Mouse (Mus musculus) midbrain, postnatal 0 days (tissue): ENCODE data around the gene Uqcrfs1. TPM values are rescaled to one million over a fixed set of nuclear protein-coding genes. Genes with fewer than 3 reads are reported as not detected.

Experiments used
- ATAC-seq: fragments of 200-750 bp; cut with Nextera tagmentation; 2 replicates; pipeline ENCODE4 v1.8.0; 2017; ENCODE audit warnings: moderate number of reproducible peaks, mild to moderate bottlenecking, moderate TSS enrichment, moderate library complexity; ENCODE audit not compliant: low FRiP score
- DNase-seq: peaks from one replicate; pipeline ENCODE4 v3.0.0-alpha.2; 2015; ENCODE audit warnings: low spot score
- H3K27ac ChIP-seq: fragments of 300-500 bp; sonication (generic); 2 replicates; pipeline ENCODE4 v1.5.1; 2014; ENCODE audit warnings: low read depth, mild to moderate bottlenecking, low read length, mixed read lengths
- H3K27me3 ChIP-seq: fragments of 300-500 bp; sonication (generic); 2 replicates; pipeline ENCODE4 v1.6.1; 2014; ENCODE audit warnings: low read length, control low read depth, mixed read lengths; ENCODE audit not compliant: insufficient read depth
- H3K36me3 ChIP-seq: fragments of 300-500 bp; sonication (generic); 2 replicates; pipeline ENCODE4 v1.6.1; 2014; ENCODE audit warnings: low read length, control low read depth, mixed read lengths; ENCODE audit not compliant: insufficient read depth
- H3K4me1 ChIP-seq: fragments of 300-500 bp; sonication (generic); 2 replicates; pipeline ENCODE4 v1.6.1; 2014; ENCODE audit warnings: mild to moderate bottlenecking, control low read depth, antibody characterized with exemption, low read length, mixed read lengths; ENCODE audit not compliant: insufficient read depth
- H3K4me2 ChIP-seq: fragments of 300-500 bp; sonication (generic); 2 replicates; pipeline ENCODE4 v1.6.1; 2014; ENCODE audit warnings: low read depth, mild to moderate bottlenecking, low read length, mixed read lengths; ENCODE audit not compliant: poor library complexity, severe bottlenecking
- H3K4me3 ChIP-seq: fragments of 300-500 bp; sonication (generic); 2 replicates; pipeline ENCODE4 v1.5.1; 2014; ENCODE audit warnings: low read depth, mild to moderate bottlenecking, low read length, moderate library complexity
- H3K9ac ChIP-seq: fragments of 300-500 bp; sonication (generic); replicated peaks from 2 replicates; pipeline ENCODE4 v1.6.1; 2014; ENCODE audit warnings: mild to moderate bottlenecking, low read length, moderate library complexity, mixed read lengths; ENCODE audit not compliant: poor library complexity, severe bottlenecking
- H3K9me3 ChIP-seq: fragments of 300-500 bp; sonication (generic); 2 replicates; pipeline ENCODE4 v1.6.1; 2016; ENCODE audit warnings: low read length, control low read depth
- CTCF ChIP-seq: IDR thresholded peaks from 2 replicates; pipeline ENCODE4 v1.5.1; 2016; ENCODE audit warnings: antibody characterized with exemption, mild to moderate bottlenecking
- WGBS: fragments of 180-500 bp; shearing (Covaris S2); extraction: QIAGEN DNeasy Blood & Tissue Kit; methylation state at CpG from one replicate; pipeline ENCODE4 v1.1.7; 2014; 5-methylcytosine and 5-hydroxymethylcytosine counted together
- polyA plus RNA-seq: library from polyadenylated mRNA; unstranded; fragments of >200 nt; fragmentation: Nextera tagmentation; extraction: Ambion mirVana; gene quantifications from 2 replicates; pipeline ENCODE4 v1.2.1, GENCODE M21; 2015
- total RNA-seq: library from RNA; depleted of rRNA; stranded (reverse); fragments of >200 nt; gene quantifications from 2 replicates; pipeline ENCODE4 v1.2.3, GENCODE M21; 2014; rRNA removed

Uqcrfs1 gene
- total RNA-seq (201 and 202 TPM in 2 replicates), polyA plus RNA-seq (344 and 349 TPM in 2 replicates)

- Histone ChIP-seq H3K4me1 (peaks cover 8% of the 10 kb centered on the region; the same call in 1 of the 2 replicates), H3K9ac (peak within 1 kb of the TSS; percentile 96), H3K4me2 (peak within 1 kb of the TSS; percentile 68), H3K27ac (peak within 1 kb of the TSS; percentile 85), H3K4me3 (peak within 1 kb of the TSS; percentile 92), H3K27me3 (no peaks in the 10 kb centered on the region), H3K9me3 (no peaks in the 10 kb centered on the region), H3K36me3 (peaks cover 7% of the 10 kb centered on the region; the same call in 1 of the 2 replicates)
- under 1% methylated on average over 82 of the region's 82 CpGs for WGBS
- peak; percentile 100 for ATAC-seq
- peak; percentile 98 for DNase-seq
- TF ChIP-seq CTCF = peak; percentile 21; the same call in 1 of the 2 replicates
These were observed at the start of gene Uqcrfs1 for GRCm38 (mm10) chr13:30544856-30545604. TSS of gene Uqcrfs1 (minus strand) at chr13:30545362.

DNA sequence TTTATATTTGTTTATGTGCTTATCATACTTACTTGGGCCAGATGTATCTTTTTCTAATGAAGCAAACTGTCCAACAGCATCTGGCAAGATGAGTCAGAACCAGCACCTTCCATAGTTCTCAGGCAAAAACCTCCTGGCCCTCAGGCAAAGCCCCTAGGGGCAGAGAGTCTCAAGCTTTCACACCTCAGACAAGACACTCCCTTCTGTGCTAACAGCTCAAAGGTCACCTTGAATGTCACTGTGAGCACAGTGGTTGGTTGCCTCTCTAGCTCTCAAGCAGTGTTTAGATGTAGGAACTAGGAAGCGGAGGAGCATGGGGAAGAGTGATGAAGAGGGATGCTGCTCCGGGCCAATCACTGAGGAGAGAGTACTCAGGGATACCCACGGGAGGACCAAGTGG is 40.6 kb upstream of the Uqcrfs1 start:
- DNase-seq (no peak), ATAC-seq (no peak)
- TF ChIP-seq CTCF = no peak

GRCm38 (mm10) chr13:30582541-30582940 is 37.4 kb upstream of the Uqcrfs1 start:
- ATAC-seq (no peak), DNase-seq (no peak)
- H3K9me3 ChIP-seq = no peaks in the 10 kb centered on the region
- no peaks in the 10 kb centered on the region for H3K36me3 ChIP-seq
- H3K4me2 ChIP-seq = no peak overlapping the region
- no peak for TF ChIP-seq CTCF
- no peaks in the 10 kb centered on the region for H3K4me1 ChIP-seq
- H3K27ac ChIP-seq = no peak overlapping the region
- H3K4me3 ChIP-seq = no peak overlapping the region
- H3K27me3 ChIP-seq = no peaks in the 10 kb centered on the region
- H3K9ac ChIP-seq = no peak overlapping the region
- WGBS = 80% methylated on average over 2 of the region's 2 CpGs

More for the DNA sequence above, 40.6 kb upstream of the Uqcrfs1 start:
- no peaks in the 10 kb centered on the region for H3K27me3 ChIP-seq
- H3K4me3 ChIP-seq = no peak overlapping the region
- H3K27ac ChIP-seq = no peak overlapping the region
- H3K9ac ChIP-seq = no peak overlapping the region
- no peaks in the 10 kb centered on the region for H3K36me3 ChIP-seq
- no peaks in the 10 kb centered on the region for H3K9me3 ChIP-seq
- WGBS = 94% methylated on average over 3 of the region's 3 CpGs
- H3K4me1 ChIP-seq = no peaks in the 10 kb centered on the region
- no peak overlapping the region for H3K4me2 ChIP-seq

GRCm38 (mm10) chr13:30578806-30579205 is 33.6 kb upstream of the Uqcrfs1 start:
- Histone ChIP-seq H3K27ac (no peak overlapping the region), H3K9ac (no peak overlapping the region), H3K9me3 (no peaks in the 10 kb centered on the region), H3K36me3 (no peaks in the 10 kb centered on the region), H3K27me3 (no peaks in the 10 kb centered on the region), H3K4me1 (no peaks in the 10 kb centered on the region), H3K4me3 (no peak overlapping the region), H3K4me2 (no peak overlapping the region)
- WGBS = 85% methylated on average over 2 of the region's 2 CpGs
- ATAC-seq (no peak), DNase-seq (no peak)
- TF ChIP-seq CTCF = no peak

- H3K27me3 ChIP-seq = no peaks in the 10 kb centered on the region
- H3K9me3 ChIP-seq = no peaks in the 10 kb centered on the region
- DNase-seq (no peak), ATAC-seq (no peak)
- H3K4me1 ChIP-seq = no peaks in the 10 kb centered on the region
- WGBS = 75% methylated on average over 2 of the region's 2 CpGs
- H3K4me3 ChIP-seq = no peak overlapping the region
- no peak for TF ChIP-seq CTCF
- no peak overlapping the region for H3K27ac ChIP-seq
- no peak overlapping the region for H3K9ac ChIP-seq
- H3K36me3 ChIP-seq = no peaks in the 10 kb centered on the region
- H3K4me2 ChIP-seq = no peak overlapping the region
These were observed 31.7 kb upstream of the Uqcrfs1 start for GRCm38 (mm10) chr13:30576819-30577218.

DNA sequence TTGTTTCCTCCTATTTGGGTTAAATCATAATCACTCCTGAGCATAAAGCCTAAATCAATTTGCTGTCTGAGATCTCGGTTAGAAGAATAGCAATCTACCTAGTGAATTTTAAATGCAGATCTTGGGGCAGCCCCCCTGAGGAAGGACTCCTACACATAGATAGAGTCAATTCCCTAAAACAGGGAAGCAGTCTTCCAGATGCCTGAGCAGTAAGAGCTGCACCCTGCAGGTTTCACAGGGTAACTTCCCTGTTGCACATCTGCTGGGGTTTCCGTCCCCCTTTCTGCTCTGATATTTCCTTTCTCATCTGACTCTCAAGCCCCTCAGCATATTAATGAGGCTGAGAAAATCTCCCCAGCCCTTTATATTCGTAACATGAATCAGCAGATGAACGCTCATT is 27.8 kb upstream of the Uqcrfs1 start:
- 53% methylated on average over 4 of the region's 4 CpGs for WGBS
- Histone ChIP-seq H3K4me3 (no peak overlapping the region), H3K4me1 (no peaks in the 10 kb centered on the region), H3K36me3 (no peaks in the 10 kb centered on the region), H3K9ac (no peak overlapping the region), H3K4me2 (no peak overlapping the region), H3K9me3 (no peaks in the 10 kb centered on the region), H3K27ac (no peak overlapping the region), H3K27me3 (no peaks in the 10 kb centered on the region)
- DNase-seq (no peak), ATAC-seq (no peak)
- TF ChIP-seq CTCF = no peak
